Mouse (Mus musculus): Measurements from ENCODE around the gene Abcg4.

DNA sequence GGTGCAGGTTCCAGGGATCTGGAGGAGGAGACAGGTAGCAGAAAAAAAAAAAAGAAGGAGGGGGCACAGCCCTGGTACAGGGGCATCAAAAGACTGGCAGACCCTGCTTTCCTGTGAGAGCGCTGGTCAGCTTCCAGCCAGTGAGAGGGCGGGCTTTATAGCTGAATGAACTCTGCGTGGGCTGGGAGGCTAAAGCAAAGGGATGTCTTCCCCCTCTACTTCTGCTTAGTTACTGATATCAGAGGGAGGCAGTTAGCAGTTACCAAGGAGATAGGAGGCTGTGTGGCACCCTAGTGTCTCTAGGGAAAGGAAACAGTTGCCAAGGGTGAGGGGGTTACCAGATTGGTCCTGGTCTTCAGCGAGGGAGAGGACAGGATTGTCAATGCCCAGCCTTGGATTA, 38.0 kb downstream of the Abcg4 start:
- TF ChIP-seq CTCF (IDR thresholded peaks at IDR 0.05; ENCODE audit: borderline replicate concordance, control insufficient read depth, extremely low read depth, insufficient read depth, low read length, poor library complexity) (no peak), POLR2A (IDR thresholded peaks at IDR 0.05; ENCODE audit: control insufficient read depth, extremely low read depth, insufficient read depth, low read length, poor library complexity) (no peak)
